Mouse (Mus musculus) induced T-regulatory cell, adult 2 months (primary cell): ENCODE data around the gene Myo1b.
"Not testable (repeated sequence)": the region's sequence is repeated elsewhere in the genome, so short reads cannot be mapped to it uniquely, and the experiment has no call there.

Source experiments
- DNase-seq: peaks from one replicate; pipeline ENCODE4 v3.0.0-alpha.2; 2012; ENCODE audit warnings: low read depth

The Myo1b gene

GRCm38 (mm10) chr1:51895961-51896360 is 19.9 kb downstream of the Myo1b start:
- DNase-seq = no peak

- no peak for DNase-seq
Observed at GRCm38 (mm10) chr1:51894721-51895120, 21.1 kb downstream of the Myo1b start.

- DNase-seq = no peak
Observed at GRCm38 (mm10) chr1:51893521-51894355, 22.1 kb downstream of the Myo1b start.

- DNase-seq = no peak
Observed at GRCm38 (mm10) chr1:51892005-51892404, 23.9 kb downstream of the Myo1b start.

GRCm38 (mm10) chr1:51888046-51888813 is 27.6 kb downstream of the Myo1b start:
- no peak for DNase-seq

GRCm38 (mm10) chr1:51885356-51885983 is 30.4 kb downstream of the Myo1b start:
- no peak for DNase-seq

- no peak for DNase-seq
Observed at GRCm38 (mm10) chr1:51883211-51883610, 32.7 kb downstream of the Myo1b start.

- DNase-seq = no peak
Observed at GRCm38 (mm10) chr1:51882752-51883151, 33.1 kb downstream of the Myo1b start.

GRCm38 (mm10) chr1:51879927-51880814 is 35.7 kb downstream of the Myo1b start:
- no peak for DNase-seq

- DNase-seq = no peak
Observed at GRCm38 (mm10) chr1:51879333-51879770, 36.5 kb downstream of the Myo1b start.

- no peak for DNase-seq
Observed at GRCm38 (mm10) chr1:51875462-51876225, 40.2 kb downstream of the Myo1b start.

- DNase-seq = no peak
Observed at GRCm38 (mm10) chr1:51872493-51873261, 43.2 kb downstream of the Myo1b start.

- DNase-seq = not testable (repeated sequence)
Observed at GRCm38 (mm10) chr1:51871234-51871633, 44.6 kb downstream of the Myo1b start.

- DNase-seq = no peak
Observed at GRCm38 (mm10) chr1:51862828-51863421, 52.9 kb downstream of the Myo1b start.

GRCm38 (mm10) chr1:51860837-51861236 is 55.0 kb downstream of the Myo1b start:
- no peak for DNase-seq

- no peak for DNase-seq
Observed at GRCm38 (mm10) chr1:51856946-51857345, 58.9 kb downstream of the Myo1b start.

GRCm38 (mm10) chr1:51856245-51856915 is 59.5 kb downstream of the Myo1b start:
- DNase-seq = no peak

- DNase-seq = no peak
Observed at GRCm38 (mm10) chr1:51855541-51856244, 60.2 kb downstream of the Myo1b start.
